Mouse (Mus musculus): ENCODE data around the gene Cacna2d3.

DNA sequence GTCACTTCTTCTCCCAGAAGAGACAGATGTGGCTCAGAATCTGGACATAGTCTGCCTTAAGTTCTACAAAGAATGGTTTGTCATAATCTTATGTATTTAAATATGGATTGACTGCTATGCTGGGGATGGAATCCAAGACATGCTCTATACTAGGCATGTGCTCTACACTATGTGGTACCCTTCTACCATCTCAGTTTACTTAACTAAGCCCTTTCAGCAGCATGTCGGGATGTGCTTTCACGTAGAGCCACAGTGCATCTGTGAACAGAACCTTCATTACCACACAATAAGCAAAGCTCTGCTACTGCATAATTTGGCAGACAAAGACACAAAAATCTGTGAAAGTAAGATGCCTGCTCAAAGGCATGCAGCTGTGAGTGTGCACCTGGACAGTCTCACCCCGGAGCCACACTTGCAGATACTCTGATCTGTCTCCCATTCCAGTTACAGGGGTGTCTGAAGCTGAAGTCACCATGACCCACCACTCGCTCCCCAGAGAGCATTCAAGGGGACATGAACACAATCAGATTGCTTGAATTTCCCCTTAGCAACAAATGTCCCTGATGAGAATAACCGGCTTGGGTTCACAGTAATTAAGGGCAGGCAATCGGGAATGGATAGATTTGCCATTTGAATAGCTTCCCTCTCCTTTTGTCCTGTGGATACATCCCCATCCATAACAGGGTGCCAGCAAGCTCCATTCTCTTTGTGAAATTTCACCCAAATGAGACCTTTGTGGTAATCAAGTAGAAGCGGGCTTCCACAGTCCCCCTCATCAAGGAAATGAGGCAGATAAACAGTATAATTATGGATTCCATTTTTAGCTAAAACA is 773.4 kb downstream of the Cacna2d3 start:
- no peak for TF ChIP-seq MYC (IDR thresholded peaks at IDR 0.05; ENCODE audit: low read depth, low read length)
- no peak for TF ChIP-seq RCOR1 (IDR thresholded peaks at IDR 0.05; ENCODE audit: low read depth, low read length)

All from MEL (cell line).